Mouse (Mus musculus): ENCODE results near the gene Sptlc2.
"Not testable (repeated sequence)": the region's sequence is repeated elsewhere in the genome, so short reads cannot be mapped to it uniquely, and the experiment has no call there.

Gene Sptlc2

DNA sequence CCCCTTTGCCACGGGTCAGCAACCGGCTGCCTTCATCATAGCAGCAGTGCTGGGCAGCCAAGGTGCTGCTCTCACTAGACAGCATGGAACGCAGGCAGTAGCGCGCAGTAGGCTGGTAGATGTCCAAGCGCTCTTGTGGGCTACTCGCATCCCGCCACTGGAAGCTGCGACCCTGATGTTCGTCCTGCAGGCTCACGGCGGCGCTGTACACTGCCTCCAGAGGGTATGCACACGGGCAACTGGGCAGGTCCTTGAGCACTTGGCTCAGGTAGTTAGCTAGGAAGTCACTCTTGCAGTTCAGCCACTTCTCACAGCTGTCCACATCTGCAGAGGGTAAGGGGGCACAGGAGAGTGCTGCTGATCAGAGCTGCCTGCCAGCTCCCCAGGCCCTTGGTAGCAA lies 108.3 kb downstream of the Sptlc2 start:
- DNase-seq (ENCODE audit: extremely low read depth, low read depth, low spot score), result no peak

DNA sequence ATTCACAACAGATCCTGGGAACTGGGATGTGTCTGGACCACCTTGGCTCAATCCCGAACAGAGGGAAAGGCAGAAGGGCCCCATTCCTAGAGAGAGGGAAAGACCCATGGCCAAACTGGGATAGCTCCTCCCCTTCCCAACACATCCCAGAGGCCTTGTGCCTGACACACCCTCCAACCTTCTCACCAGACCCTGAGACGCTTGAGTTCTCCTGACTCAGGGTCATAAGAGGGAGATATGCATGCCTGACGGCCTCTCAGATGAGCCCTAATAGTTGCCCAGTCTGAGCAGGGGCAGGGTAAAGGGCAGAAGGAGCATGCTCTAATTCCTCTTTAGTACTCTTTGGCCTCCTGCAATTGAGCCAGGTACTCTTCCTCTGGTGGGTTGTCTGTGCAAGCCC lies 108.8 kb downstream of the Sptlc2 start:
- no peak for DNase-seq (ENCODE audit: extremely low read depth, low read depth, low spot score)

DNA sequence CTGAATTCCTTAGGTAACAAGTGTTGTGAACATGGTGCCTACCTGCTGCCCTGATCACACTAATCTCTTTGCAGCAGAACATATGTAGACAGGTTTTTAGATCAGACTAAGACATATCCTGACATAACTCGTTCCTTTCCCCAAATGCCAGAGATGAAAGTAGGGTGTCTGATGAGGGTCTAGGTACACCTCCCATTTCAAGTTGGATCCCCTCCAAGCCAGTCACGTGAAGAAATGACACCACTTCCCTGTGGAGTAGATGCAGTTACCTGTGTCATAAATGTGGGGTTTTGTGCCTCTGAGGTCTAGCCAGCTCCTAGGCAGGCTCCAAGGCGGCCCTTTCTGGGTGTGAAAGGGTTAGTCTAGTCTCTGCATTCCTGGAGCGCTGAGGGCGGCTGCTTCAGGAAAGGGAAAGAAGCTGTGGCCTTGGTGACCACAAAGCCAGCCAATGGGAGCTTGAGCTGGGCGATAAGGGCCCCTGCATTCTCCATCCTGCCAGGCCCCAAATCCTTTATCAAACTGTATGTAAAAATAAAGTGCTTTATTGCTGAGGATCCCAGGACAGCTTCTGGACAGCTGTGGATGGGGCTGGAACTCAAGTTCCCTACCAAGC lies 109.9 kb downstream of the Sptlc2 start:
- DNase-seq (ENCODE audit: extremely low read depth, low read depth, low spot score), result no peak

DNA sequence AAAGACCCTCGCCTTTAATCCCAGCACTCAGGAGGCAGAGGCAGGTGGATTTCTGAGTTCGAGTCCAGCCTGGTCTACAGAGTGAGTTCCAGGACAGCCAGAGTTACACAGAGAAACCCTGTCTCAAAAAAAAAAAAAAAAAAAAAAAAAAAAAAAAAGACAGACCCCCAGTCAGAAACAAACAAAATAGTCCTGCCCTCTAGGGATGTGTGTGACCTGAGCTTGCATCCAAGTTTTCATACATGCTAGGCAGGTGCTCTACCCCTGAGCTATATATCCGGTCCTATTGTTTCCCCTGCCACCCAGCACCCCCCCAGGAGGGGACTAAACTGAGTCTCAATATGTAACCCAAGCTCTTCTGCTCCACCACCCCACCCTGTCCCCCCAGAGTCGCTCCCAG lies 110.9 kb downstream of the Sptlc2 start:
- DNase-seq (ENCODE audit: extremely low read depth, low read depth, low spot score), result not testable (repeated sequence)

DNA sequence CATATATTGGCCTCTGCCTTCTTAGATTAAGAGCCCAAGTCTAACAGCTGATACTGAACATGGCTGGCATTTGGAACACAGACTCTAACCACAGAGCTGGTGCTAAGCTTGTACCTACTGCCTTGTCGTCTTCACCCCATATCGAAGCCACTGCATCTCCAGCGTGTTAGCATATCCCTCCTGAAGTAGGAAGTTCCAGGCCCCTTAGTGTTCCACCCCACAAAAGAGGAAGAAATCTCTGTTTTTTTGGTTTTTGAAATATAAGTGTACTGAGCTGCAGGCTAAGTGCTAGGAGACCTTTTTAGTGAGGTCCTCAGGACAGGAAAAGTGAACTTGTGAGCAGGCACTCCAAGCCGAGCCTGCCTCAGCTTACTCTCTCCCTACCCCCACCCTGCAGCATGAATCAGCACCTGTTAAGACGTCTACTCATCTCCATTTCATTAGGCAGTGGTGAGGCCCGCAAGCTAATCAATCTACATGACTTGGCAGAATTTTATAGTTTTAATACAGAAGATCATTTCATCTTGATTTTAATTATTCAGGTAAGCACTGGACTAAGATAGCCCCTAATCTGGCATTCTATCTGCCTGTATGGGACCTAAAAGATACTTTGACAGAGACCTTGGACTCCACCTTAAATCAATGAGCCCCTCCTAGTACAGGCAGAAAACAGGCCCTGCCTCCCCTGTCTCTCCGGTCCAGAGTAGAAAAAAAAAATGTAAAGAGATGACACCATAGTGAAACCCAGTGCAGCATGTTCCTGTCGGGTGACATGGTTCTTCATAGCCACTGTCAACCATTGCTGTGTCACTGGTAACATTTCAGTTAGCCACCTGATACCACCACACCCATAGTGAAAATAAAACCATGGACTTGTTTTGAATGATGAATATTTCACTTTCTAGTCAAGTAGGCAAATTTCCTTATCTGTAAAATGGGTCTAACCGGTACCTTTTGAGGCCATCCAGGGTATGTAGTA lies 113.0 kb downstream of the Sptlc2 start:
- no peak for DNase-seq (ENCODE audit: extremely low read depth, low read depth, low spot score)

DNA sequence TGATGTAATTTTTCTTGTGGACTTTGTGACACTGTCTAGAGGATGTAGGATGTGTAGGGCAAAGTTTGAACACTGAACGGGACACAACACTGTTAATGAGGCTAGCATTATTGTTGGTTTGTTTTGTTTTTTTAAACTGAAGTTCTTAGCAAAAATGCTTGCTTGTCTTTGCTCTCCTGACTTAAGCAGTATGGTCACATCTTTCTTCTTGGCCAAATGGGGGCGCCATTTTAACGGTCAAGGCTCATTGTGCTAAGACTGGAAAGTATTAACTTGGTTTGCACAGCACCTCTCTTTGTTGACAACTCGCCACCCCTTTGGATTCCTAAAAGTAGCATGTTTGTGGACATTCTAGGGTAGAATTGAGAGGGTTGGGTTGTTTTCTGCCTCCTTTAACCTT lies 120.5 kb downstream of the Sptlc2 start:
- no peak for DNase-seq (ENCODE audit: extremely low read depth, low read depth, low spot score)

DNA sequence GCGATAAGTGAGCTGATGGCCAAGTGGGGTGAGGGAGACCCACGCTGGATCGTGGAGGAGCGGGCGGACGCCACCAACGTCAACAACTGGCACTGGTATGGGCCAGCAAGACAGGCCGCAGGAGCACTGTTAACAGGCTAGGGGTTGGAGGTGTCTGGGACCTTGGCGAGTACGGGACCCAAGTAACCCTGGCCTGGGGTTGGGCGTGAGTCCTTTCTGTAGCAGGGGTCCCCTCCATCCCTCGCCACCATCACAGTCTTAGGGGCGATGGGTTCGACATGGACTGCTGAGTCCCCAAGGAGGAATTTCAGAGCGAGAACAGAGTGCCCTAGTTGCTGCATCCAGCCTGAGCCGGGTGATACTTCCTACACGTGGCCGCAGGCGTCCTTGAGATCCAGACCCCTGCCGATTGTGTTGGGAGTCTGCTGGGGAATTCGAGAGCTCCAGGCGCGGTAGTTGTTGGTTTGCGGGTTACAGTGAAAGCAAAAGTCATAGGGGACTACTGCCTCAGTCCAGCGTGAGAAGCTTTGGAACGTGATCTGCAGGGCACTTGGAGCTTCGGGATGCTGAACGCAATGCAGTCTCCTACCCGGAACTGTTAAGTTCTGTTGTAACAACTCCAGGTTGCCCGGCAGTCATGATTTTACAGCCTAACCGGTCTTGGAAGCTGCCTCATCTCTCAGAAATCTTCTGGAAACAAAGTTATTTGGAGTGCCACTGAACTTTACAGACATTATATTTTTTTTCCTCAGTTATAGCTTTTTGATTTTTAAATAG lies 121.1 kb downstream of the Sptlc2 start:
- DNase-seq (ENCODE audit: extremely low read depth, low read depth, low spot score), result peak; percentile 36

DNA sequence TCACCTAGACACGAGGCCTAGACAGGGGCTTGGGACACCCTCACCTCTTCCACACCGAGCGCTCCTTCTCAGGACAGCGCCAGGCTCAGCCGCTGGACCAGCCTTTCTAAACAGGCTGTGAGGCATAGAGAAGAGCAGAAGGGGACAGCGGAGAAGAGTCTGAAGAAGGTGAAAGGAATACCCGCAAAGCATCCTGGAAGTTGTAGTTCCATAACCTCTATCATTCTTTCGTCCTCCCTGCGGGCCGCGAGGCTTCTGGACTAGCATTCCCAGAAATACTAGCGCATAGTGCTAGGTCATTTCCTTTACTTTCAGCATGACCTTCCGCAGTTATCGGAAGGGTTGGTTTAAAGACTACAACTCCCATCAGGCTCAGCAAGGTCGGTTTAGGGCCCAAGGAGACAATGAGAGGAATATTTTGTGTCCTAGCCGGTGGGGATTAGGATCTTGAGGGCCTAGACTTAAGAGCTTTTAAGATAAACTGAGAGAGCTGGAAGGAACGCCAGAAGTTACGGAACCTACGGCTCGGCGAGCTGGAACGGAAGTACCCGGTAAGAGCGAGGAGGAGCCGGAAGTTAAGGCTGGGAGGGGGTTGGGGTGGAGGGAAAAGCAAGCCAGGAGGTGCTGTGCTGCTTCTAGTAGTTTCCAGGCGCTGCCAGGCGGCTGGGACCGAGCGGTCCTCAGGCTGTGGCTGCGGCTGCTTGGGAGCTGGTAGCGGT lies 121.9 kb downstream of the Sptlc2 start, which contains the start of the genes Vipas39 and Ahsa1:
Vipas39 (minus strand) TSS at position 149 of the 719 bp plus-strand sequence.
Ahsa1 (plus strand) TSS at position 372 of the 719 bp plus-strand sequence.
- peak; percentile 92 for DNase-seq (ENCODE audit: extremely low read depth, low read depth, low spot score)

DNA sequence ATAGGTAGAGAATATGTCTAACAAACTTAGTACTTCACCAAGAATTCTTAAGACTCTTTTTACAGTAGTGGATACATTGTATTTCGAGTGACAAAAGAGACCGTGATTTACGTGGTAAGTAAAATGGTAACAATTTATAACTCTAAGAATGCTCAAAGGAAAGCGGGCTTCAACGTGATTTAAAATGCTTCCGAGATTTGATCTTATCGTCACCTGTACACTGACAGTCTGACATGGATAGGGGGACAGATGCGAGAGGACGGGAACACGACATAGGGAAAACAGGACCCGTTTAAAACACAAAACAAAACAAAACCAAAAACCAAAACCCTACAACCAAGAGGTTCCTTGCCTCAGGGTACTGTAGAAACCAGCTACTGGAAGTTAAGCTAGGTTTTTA lies 122.7 kb downstream of the Sptlc2 start:
- DNase-seq (ENCODE audit: extremely low read depth, low read depth, low spot score), result no peak

- DNase-seq (ENCODE audit: extremely low read depth, low read depth, low spot score), result no peak
These were observed 127.6 kb downstream of the Sptlc2 start for GRCm38 (mm10) chr12:87260562-87260961.

- no peak for DNase-seq (ENCODE audit: extremely low read depth, low read depth, low spot score)
These were observed 131.5 kb downstream of the Sptlc2 start for GRCm38 (mm10) chr12:87256629-87257028.

Data from fat pad, adult 2 months (tissue).